Mouse (Mus musculus): ENCODE results near the gene Cela3b.
A peak's percentile ranks its signal among the peaks of the same experiment; 100 is the strongest.
"Not testable (repeated sequence)": the region's sequence is repeated elsewhere in the genome, so short reads cannot be mapped to it uniquely, and the experiment has no call there.

Gene Cela3b

DNA sequence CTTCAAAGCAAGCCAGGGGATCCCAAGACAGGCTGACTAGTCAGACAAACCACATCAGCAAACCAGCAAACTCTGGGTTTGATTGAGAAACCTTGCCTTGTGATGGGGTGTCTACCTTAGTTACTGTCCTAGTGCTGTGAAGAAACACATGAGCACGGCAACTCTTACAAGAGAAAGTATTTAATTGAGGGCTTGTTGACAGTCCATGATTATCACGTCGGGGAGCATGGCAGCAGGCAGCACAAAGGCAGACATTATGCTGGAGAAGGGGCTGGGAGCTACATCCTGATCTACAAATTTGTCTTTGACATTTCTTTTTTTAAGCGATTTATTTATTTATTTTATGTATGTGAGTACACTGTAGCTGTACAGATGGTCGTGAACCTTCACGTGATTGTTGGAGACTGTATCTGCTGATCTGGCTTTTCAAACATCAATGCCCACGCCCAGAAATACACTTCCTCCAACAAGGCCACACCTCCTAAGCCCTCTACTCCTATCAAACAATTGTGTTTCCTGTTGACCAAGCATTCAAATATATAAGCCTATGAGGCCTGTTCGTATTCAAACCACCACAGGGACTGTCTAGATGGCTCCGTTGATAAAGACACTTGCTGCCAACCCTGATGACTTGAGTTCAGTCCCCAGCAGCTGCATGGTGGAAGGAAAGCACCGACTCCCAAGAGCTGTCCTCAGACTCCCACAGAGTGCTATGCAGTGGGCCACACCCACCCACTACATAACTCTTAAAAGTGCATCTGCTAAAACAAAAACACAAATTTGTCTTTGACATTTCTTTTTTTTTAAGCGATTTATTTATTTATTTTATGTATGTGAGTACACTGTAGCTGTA, 12.4 kb downstream of the Cela3b start:
- DNase-seq (ENCODE audit: low spot score in 2 of 2), result no peak

- DNase-seq (ENCODE audit: low spot score in 2 of 2), result no peak
Observed at GRCm38 (mm10) chr4:137414936-137415335, 15.4 kb downstream of the Cela3b start.

DNA sequence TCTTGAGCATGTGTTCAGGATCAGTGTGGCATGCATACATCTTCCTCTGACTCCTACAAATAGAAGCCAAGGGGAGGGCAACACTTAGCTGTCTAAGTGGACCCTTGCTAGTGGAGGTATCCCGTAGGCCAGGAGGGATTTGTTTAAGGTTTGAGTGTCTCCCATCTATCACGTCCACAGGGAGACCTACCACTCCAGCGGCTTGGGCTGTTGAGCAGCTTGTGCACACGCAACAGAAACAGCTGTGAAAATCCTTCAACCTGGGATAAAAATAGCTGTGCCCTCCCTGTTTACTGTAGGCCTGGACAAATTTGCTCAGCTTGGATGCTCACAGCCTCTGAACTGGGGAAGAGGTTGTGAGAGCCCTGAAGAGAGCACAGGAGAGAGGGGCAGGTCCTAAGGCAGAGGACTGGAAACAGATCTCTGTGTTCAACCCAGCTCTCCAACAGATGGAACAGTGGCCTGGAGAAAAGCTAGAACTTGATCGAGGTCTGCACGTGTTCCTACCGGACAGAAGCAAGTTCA, 18.1 kb downstream of the Cela3b start:
- DNase-seq (ENCODE audit: low spot score in 2 of 2), result not testable (repeated sequence)

DNA sequence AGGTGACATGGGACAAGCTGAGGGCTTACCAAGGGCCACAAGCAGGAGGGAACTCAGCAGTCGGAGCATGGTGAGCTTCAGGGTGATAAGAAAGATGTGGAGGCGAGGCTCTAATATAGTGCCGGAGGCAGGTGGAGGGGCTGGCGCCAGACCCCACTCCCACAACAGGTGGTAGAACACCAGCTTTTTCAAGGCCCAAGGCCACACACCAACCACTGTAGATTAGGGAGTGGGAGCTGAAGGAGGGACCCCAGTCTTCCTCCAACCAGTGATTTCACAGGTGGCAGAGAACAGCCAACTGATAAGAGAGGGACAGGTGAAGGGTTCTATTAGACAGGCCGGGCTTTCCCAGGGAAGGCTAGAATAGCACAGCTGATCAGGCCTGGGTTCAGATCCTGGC, 20.6 kb downstream of the Cela3b start, which contains the start of gene Cela3a:
TSS of gene Cela3a (minus strand) at position 101 of the 400 bp plus-strand sequence.
- no peak for DNase-seq (ENCODE audit: low spot score in 2 of 2)

- no peak for DNase-seq (ENCODE audit: low spot score in 2 of 2)
Observed at GRCm38 (mm10) chr4:137405571-137405970, 24.8 kb downstream of the Cela3b start.

- peak; percentile 78 to 86 for DNase-seq (ENCODE audit: low spot score in 2 of 2)
Observed at GRCm38 (mm10) chr4:137396641-137397525, 33.5 kb downstream of the Cela3b start.

- peak; percentile 74 to 76 for DNase-seq (ENCODE audit: low spot score in 2 of 2)
Observed at GRCm38 (mm10) chr4:137393378-137394135, 36.8 kb downstream of the Cela3b start.

DNA sequence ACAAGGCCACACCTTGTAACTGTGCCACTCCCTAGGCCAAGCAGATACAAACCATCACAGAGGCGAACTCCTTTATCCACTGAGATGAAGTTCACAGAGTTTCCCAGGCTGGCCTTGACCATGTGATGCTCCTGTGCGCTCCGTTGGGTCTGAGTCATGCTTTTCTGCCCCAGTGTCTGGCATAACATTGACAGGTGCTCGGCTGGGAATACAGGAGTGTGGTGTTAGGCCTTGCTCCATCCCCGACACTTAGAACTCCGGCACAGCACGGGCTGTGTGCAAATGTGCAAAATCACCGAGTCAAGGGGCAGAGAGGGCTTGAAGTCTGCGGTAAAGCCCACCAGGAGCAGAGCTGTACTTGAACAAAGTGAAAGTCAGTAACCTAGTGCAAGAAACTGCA, 37.5 kb downstream of the Cela3b start:
- no peak for DNase-seq (ENCODE audit: low spot score in 2 of 2)

DNA sequence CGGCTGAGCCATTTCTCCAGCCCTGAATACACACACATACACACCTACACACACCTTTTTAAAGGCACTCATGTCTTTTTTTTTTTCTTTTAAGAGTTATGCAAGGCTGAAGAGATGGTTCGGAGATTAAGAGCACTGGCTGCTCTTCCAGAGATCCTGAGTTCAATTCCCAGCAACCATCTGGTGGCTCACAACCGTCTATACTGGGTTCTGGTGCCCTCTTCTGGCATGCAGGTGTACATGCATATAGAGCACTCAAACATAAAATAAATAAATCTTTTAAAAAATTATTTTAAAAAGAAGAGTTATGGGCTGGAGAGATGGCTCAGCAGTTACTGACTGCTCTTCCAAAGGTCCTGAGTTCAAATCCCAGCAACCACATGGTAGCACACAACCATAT, 39.1 kb downstream of the Cela3b start:
- DNase-seq (ENCODE audit: low spot score in 2 of 2), result no peak

DNA sequence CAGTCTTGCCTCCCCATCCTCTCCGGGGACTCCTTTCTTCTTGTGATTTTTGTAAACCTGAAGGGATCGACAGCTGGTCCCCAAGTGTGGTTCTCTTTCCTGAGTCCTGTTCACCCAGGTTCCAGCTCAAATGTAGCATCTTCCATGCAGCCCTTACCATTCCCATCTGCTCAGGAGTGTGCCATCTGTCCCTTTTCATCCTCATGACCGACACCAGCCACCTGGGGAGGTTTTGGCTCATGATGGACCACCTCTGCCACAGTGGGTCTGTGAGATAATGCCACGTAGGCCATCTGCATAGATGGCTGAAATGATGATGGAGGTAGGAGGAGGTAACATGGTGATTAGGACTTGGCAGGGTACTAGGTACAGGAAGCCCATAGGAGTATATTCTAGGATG, 40.1 kb downstream of the Cela3b start:
- DNase-seq (ENCODE audit: low spot score in 2 of 2), result no peak

GRCm38 (mm10) chr4:137388983-137389382, 41.4 kb downstream of the Cela3b start:
- peak in 1 of 2 experiments; percentile 46 for DNase-seq (ENCODE audit: low spot score in 2 of 2)

GRCm38 (mm10) chr4:137388059-137388794, 42.1 kb downstream of the Cela3b start:
- peak; percentile 86 to 91 for DNase-seq (ENCODE audit: low spot score in 2 of 2)

DNA sequence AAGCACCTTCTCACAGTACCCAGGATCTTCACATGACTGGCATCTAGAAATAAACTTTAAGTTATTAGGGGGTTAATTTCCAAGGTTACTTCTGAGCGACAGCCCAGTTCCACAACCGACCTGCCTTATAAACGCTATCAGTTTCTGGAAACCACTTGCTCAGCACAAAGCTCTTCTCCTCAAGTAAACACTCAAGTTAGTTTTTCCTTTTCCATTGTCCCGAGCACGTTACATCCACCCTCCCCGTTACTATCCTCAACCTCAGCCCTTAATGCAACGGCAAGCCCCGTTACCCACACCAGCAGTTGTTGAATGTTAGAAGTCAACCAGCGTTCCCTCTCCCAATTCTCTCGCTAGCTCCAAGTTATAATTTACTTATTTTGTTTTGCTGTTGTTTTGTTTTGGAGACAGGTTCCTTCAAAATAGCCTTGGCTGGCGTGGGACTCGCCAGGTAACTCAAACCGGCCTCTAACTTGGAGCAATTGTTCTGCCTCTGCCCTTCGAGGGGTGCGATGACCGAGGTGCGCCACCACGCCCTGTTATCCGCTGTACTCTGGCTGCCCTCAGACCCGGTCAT, 42.8 kb downstream of the Cela3b start:
- DNase-seq (ENCODE audit: low spot score in 2 of 2), result no peak

- DNase-seq (ENCODE audit: low spot score in 2 of 2), result no peak
Observed at GRCm38 (mm10) chr4:137380702-137381605, 49.4 kb downstream of the Cela3b start.

GRCm38 (mm10) chr4:137379713-137380255, 50.6 kb downstream of the Cela3b start:
- no peak for DNase-seq (ENCODE audit: low spot score in 2 of 2)

GRCm38 (mm10) chr4:137379085-137379484, 51.3 kb downstream of the Cela3b start:
- DNase-seq (ENCODE audit: low spot score in 2 of 2), result no peak

GRCm38 (mm10) chr4:137377526-137378304, 52.6 kb downstream of the Cela3b start:
- no peak for DNase-seq (ENCODE audit: low spot score in 2 of 2)

GRCm38 (mm10) chr4:137376778-137377177, 53.6 kb downstream of the Cela3b start:
- no peak for DNase-seq (ENCODE audit: low spot score in 2 of 2)
